Mouse (Mus musculus) c-Kit-negative CD71-positive TER-119-positive erythroid progenitor cells, embryonic 14.5 days (primary cell): ENCODE data around the gene Prr22.
A peak's percentile ranks its signal among the peaks of the same experiment; 100 is the strongest.

Experiments used
- DNase-seq: peaks from one replicate; pipeline ENCODE4 v3.0.0-alpha.2; 2013; ENCODE audit warnings: low read depth, low spot score

The Prr22 gene

GRCm38 (mm10) chr17:56808518-56808917 is 38.5 kb downstream of the Prr22 start:
- DNase-seq, result no peak

- DNase-seq, result no peak
These were observed 40.2 kb downstream of the Prr22 start for GRCm38 (mm10) chr17:56810245-56810644.

GRCm38 (mm10) chr17:56814316-56815056 is 44.4 kb downstream of the Prr22 start:
- no peak for DNase-seq

GRCm38 (mm10) chr17:56815057-56815345 is 45.0 kb downstream of the Prr22 start:
- no peak for DNase-seq

GRCm38 (mm10) chr17:56818067-56818636 is 48.1 kb downstream of the Prr22 start:
- DNase-seq, result peak; percentile 70

GRCm38 (mm10) chr17:56819032-56819545 is 49.0 kb downstream of the Prr22 start:
- no peak for DNase-seq

- no peak for DNase-seq
These were observed 49.7 kb downstream of the Prr22 start for GRCm38 (mm10) chr17:56819694-56820111.
